Mouse (Mus musculus) C2C12 (cell line): ENCODE measurements around the gene Use1.

Experiments used
- CEBPB ChIP-seq: IDR thresholded peaks from one replicate; pipeline ENCODE4 v1.6.1; 2011; ENCODE audit warnings: low read depth, mild to moderate bottlenecking, control low read depth, moderate library complexity
- CTCF ChIP-seq: IDR thresholded peaks from one replicate; pipeline ENCODE4 v1.5.1; 2011; ENCODE audit not compliant: control insufficient read depth, insufficient read depth, insufficient read length
- FOSL1 ChIP-seq: IDR thresholded peaks from one replicate; pipeline ENCODE4 v1.8.0; 2011; ENCODE audit warnings: mild to moderate bottlenecking, low read length; ENCODE audit not compliant: poor library complexity, insufficient read depth, severe bottlenecking
- MAX ChIP-seq: IDR thresholded peaks from one replicate; pipeline ENCODE4 v1.6.1; 2011; ENCODE audit warnings: mild to moderate bottlenecking, control low read depth
- MYOD1 ChIP-seq: IDR thresholded peaks from one replicate; pipeline ENCODE4 v1.6.1; 2011; ENCODE audit warnings: low read depth; ENCODE audit not compliant: control insufficient read depth, insufficient read length
- MYOG ChIP-seq: IDR thresholded peaks from one replicate; pipeline ENCODE4 v1.6.1; 2011; ENCODE audit not compliant: control insufficient read depth, insufficient read length; ENCODE audit errors: extremely low read depth
- USF1 ChIP-seq: IDR thresholded peaks from one replicate; pipeline ENCODE4 v1.6.1; 2011; ENCODE audit warnings: low read depth, mild to moderate bottlenecking, control low read depth, moderate library complexity

GRCm38 (mm10) chr8:71411535-71412273, 45.1 kb downstream of the Use1 start:
- TF ChIP-seq CTCF (no peak), MYOG (no peak), USF1 (no peak), MYOD1 (no peak), CEBPB (no peak), FOSL1 (no peak), MAX (no peak)
